Mouse (Mus musculus) MEL (cell line): Measurements from ENCODE around the gene Mrps18a.

Source experiments
- CTCF ChIP-seq, 3 experiments: IDR thresholded peaks in 2 of 3; conservative IDR thresholded peaks in 1 of 3; 2 replicates each; pipeline ENCODE4 v1.5.1; 2011 to 2012; ENCODE audit warnings: low read length in 3 of 3, low read depth in 2 of 3, mild to moderate bottlenecking in 2 of 3, improper control_type of control experiment in 1 of 3, inconsistent platforms in 1 of 3, mixed read lengths in 1 of 3, moderate library complexity in 1 of 3; ENCODE audit not compliant: control insufficient read depth in 1 of 3, insufficient read depth in 1 of 3, poor library complexity in 1 of 3, severe bottlenecking in 1 of 3
- GATA1 ChIP-seq: IDR thresholded peaks from 2 replicates; pipeline ENCODE4 v1.6.1; 2011; ENCODE audit warnings: low read depth, low read length, improper control_type of control experiment
- HCFC1 ChIP-seq: IDR thresholded peaks from 2 replicates; pipeline ENCODE4 v1.6.1; 2012; ENCODE audit warnings: low read depth, mild to moderate bottlenecking, inconsistent platforms, low read length, improper control_type of control experiment, moderate library complexity

GRCm38 (mm10) chr17:46161179-46161578, 50.4 kb downstream of the Mrps18a start:
- no peak for TF ChIP-seq GATA1
- no peak for TF ChIP-seq CTCF (IDR thresholded peaks at IDR 0.05 in 2 of 3, conservative IDR thresholded peaks at IDR 0.05 in 1 of 3; ENCODE audit: control insufficient read depth in 1 of 3, insufficient read depth in 1 of 3, low read depth in 2 of 3, low read length in 3 of 3, poor library complexity in 1 of 3, severe bottlenecking in 1 of 3)
- no peak for TF ChIP-seq HCFC1
